Mouse (Mus musculus) heart, postnatal 4 days (tissue): Measurements from ENCODE around the gene Fam133b. TPM values are rescaled to one million over a fixed set of nuclear protein-coding genes. Genes with fewer than 3 reads are reported as not detected.
A peak's percentile ranks its signal among the peaks of the same experiment; 100 is the strongest.
"Not testable (repeated sequence)": the region's sequence is repeated elsewhere in the genome, so short reads cannot be mapped to it uniquely, and the experiment has no call there.

ENCODE experiments used
- DNase-seq: peaks from one replicate; pipeline ENCODE4 v3.0.0; 2021
- total RNA-seq, 2 experiments: library from RNA; stranded (reverse); gene quantifications; 2 replicates each; pipeline ENCODE4 v1.2.3; 2021

Fam133b gene
- total RNA-seq, 2 experiments from 2014 or later, result 23.1 to 24.3 TPM

DNA sequence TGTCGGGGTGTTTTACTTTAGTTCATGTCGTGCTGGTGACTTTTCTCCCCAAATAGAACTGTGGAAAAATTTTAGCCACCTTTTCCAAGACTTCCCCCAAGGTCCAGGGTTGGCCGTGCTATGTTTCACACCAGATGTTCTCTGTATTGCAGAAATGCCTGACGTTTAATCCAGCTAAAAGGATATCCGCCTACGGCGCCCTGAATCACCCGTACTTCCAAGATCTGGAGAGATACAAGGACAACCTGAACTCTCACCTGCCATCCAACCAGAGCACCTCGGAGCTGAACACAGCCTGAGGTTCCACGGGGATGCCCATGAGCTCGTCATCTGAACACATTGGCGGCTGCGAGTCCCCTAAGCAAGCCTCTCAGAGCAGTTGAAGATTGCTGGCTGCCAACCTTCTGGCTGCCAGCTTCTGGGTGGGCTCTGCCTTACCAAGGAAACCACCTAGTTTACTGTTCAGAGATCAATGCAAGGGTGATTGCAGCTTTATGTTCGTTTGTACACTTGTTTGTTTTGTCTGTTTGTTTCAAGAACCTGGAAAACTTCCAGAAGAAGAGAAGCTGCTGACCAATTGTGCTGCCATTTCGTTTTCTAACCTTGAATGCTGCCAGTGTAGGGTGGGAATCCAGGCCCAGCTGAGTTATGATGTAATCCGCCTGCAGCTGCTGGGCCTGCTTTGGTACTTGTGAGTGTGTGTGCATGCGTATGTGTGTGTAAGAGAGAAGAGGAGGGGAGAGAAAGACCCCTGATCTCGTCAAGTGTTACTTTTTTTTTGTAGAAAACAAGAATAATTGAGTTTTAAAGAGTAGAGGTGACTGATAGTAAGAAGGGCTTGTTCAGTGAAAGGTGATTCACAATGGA is 22.9 kb upstream of the Fam133b start:
- DNase-seq, result no peak

DNA sequence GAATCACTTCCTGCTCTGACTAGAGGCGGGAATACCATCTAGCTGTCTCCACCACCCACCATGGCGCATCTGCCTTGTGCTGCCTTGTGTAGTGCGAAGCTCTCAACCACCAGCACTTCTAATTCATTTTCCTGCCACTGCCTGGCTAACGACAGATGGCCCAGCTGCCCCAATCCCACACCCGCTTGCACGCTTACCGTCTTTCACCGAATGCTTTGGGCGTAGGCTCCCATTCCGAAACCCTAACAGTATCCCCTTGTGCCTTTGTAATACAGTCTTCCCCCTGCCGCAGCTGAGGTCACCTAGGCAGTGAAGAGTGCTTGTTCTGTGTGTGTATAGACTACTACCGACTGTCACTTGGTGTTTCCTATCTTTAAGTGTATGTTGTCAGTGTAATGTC is 21.9 kb upstream of the Fam133b start:
- DNase-seq, result no peak

DNA sequence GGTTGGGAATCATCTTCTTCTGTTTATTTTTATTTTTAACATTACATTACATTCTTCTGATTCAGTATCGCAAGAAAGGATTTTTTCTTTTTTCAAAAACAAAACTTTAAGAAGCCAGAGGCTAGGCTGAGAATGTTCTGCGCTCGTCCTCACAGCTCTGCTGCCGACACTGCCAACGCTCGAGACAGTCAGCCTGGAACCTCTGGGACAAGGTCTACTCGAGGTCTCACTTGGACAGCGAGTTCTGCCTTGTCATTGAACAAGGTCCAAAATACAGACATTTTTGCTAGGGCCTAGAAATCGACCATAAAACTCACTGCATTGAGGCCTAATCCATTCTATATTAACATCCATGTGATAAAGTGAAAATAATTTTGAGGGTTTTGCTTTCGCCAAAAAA is 20.8 kb upstream of the Fam133b start:
- no peak for DNase-seq

- DNase-seq, result no peak
Observed at GRCm38 (mm10) chr5:3527041-3527691, 16.5 kb upstream of the Fam133b start.

DNA sequence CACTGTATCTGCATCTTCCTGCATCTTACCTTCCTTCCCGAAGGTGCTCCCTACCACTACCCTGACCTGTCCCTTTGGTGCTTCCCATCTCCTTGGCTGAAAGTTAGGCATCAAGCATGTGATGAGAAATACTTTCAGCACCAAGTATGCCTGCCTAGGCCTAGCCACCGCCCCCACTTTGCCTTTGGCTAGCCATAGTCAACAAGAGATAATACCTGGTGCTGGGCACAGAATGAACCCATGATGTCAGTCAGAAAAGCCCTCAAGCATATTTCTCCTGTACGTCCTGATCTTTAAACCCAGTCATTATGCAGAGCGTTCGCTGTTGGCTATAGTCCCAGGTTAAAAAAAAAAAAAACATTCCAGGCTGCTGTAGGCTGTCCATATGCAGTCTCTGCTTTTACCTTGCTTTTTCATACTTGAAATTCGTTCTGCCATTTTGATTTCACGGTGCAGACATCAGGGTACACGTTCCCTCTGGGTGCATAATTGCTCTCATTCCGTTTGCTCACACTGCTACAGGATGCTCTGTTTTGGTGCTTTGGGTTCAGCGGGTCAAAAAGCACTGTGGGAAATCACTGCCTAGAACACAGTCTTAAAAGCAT is 13.9 kb upstream of the Fam133b start:
- no peak for DNase-seq

DNA sequence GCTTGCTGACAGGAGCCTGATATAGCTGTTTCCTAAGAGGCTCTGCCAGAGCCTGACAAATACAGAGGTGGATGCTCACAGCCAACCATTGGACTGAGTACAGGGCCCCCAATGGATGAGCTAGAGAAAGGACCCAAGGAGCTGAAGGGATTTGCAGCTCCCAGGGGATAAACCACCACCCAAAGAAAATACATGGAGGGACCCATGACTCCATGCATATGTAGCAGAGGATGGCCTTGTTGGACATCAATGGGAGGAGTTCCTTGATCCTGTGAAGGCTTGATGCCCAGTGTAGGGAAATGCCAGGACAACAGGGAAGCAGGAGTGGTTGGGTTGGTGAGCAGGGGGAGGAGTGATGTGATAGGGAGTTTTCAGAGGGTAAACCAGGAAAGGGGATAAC is 11.6 kb upstream of the Fam133b start:
- not testable (repeated sequence) for DNase-seq

- no peak for DNase-seq
Observed at GRCm38 (mm10) chr5:3536592-3537212, 6.9 kb upstream of the Fam133b start.

DNA sequence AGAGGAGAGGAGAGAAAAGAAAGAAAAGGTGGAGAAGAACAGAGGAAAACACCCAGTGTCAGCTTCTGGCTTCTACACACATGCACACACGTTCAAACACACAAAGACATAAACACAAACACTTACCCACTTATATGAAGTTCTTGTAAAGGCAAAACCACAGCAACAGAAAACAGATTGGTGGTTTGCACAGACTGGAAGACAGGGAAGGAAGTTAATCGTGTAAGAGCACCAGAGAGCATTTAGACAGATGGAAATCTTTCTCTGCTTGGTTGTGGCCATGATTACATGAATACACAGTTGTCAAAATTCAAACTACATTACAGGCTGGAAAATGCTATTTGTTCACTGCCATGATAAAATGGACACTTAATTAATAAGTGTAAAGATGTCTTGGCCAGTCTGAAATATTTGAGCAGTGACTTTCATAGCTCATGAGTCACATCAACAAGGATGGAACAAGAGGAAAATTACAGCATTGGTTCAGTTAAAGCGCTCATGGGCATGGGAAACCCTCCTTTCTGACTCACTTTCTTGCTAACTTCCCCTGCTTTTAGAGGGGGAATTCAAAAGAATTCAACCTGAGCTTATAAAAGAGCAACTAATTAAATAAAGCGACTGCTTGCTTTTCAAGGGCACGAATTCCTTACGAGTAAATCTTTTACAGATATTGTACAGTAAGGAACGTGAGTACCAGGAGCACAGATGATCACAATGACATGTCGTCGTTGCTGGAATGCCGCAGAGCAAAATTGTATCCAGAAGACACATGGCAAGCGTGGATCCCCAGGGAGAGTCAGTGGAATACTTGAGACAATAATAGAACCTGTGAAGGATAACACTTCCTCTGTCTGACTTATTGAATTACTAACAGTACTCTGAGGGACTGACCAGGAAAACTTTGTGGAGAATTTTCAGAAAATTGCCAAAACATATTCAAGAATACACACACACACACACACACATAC is 4.8 kb upstream of the Fam133b start:
- DNase-seq, result no peak

DNA sequence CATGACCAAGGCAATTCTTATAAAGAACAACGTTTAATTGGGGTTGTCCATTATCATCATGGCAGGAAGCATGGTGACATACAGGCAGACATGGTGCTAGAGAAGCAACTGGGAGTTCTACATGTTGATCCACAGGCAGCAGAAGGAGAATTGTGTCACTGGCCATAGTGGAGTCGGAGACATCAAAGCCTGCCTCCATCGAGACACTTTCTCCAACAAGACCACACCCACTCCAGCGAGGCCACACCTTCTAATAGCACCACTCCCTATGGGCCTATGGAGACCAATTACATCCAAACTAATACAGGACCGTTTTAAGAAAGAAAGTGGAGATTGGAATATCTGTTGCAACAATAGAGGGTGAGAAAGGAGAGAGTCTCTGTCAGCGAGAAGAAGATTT is 1.8 kb upstream of the Fam133b start:
- DNase-seq, result no peak

- no peak for DNase-seq
Observed at GRCm38 (mm10) chr5:3544480-3544769, 792 bp downstream of the Fam133b start.

DNA sequence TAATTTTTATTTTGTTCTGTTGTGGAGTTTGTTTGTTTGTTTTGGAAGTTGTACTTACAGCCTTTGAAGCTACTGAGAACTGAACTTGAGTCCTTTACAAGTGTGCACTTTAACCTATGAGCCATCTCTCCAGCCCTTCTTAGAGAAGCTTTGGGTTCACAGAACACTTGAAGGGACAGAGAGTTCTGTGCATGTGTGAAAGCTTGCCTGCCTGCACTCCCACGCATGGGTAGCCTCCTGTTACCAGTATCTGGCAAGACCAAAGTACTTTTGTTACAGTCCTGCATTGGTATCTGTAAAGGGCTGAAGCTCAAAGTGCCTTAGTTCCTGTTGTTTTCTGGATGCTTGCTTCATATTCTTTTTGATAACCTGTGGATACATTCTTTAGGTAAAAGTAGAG is 2.6 kb downstream of the Fam133b start:
- no peak for DNase-seq

- no peak for DNase-seq
Observed at GRCm38 (mm10) chr5:3551481-3551880, 7.8 kb downstream of the Fam133b start.

DNA sequence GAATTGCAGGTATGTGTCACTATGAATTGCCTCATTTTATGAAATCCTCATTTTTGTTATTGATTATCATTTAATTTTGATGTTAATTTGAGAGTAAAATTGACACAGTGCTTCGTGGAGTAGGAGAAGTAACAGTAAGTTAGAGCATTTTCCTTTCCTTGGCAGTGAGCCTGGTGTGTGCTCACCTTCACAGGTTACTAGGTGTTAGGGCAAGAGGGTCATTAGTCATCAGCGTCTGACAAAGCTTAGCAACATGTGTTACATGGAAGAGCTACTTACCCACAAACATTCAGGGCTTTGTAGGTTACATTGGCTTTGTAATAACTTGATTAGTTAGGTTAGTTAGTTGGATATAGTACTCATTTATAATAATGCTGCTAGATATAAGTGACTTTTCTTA is 10.6 kb downstream of the Fam133b start:
- no peak for DNase-seq

DNA sequence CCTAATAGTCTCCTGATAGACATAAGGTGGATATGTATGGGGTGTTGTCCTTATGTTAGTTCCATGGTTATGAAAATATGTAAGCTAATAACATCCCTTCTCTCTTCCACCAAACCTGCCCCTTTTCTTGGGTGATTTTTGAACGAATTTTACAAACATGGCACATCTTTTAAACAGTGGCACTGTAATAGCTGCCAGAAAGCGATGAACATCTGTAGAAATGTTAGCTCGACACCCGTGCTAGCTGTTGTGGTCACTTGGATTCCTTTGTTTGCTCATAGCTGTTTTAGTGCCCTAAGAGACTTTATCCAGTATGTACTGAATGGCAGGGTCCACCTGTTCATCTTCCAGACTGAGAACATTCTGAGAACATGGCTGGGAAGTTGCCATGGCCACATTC is 27.6 kb downstream of the Fam133b start, which contains the start of gene 1700109H08Rik:
1700109H08Rik (plus strand) TSS at position 301 of the 400 bp plus-strand sequence.
- DNase-seq, result no peak

DNA sequence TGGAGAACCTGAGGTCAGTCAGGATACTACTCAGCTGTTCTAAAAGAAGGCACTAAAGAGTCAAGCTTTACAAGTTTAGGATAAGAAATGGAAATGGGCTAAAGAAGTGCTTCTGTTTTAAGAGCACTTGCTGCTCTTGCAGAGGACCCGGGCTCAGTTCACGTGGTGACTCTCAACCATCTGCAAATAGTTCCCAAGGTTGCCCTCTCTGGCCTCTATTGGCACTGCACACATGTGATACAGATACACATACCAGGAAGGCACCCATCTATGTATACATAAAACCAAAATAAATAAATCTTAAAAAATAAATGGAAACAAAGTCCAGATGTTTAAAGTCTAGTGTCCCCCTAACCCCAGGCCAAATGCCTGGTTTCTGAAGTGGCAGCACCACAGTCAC is 31.2 kb downstream of the Fam133b start:
- no peak for DNase-seq

- no peak for DNase-seq
Observed at GRCm38 (mm10) chr5:3577939-3578338, 34.3 kb downstream of the Fam133b start.

DNA sequence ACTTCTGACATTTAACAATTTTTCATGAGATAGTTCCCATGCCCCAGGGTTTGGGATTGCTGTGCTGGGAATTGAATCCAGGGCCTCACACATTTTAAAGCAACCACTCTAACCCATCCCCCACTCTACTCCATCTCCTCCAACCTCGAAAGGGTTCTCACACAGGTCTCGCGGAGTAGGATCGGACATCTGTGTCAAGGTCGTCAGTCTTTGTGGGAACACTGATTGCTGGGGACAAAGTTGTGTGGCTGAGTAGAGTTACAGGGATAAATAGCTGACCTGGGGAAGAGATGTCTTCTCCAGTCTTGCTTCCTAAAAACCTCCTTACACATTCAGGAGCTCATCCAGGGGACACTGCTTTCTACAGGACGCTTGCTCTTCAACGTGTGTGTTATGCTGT is 35.4 kb downstream of the Fam133b start:
- DNase-seq, result no peak

- peak; percentile 95 for DNase-seq
Observed at GRCm38 (mm10) chr5:3595693-3596398, 52.2 kb downstream of the Fam133b start, which contains the start of gene Pex1. TSS of gene Pex1 (plus strand) at chr5:3596066.

DNA sequence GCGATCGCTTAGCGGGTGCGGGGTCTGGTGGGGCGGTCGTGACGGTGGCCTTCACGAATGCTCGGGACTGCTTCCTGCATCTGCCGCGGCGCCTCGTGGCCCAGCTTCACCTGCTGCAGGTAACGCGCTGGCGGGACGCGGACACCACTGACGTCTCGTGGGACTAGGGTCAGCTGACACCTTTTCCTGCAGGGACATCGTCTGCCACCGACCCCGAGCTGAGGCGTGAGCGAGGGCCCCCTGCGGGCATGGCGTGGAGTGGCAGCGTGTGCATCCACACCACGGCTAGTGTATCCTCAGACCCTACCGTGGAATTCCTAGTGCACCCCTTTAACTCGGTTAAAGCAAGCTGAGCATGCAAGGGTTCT is 52.8 kb downstream of the Fam133b start, which contains the start of gene Rbm48:
Rbm48 (minus strand) TSS at position 187 of the 368 bp plus-strand sequence.
- DNase-seq, result peak; percentile 84

GRCm38 (mm10) chr5:3597171-3597570 is 53.5 kb downstream of the Fam133b start:
- no peak for DNase-seq

DNA sequence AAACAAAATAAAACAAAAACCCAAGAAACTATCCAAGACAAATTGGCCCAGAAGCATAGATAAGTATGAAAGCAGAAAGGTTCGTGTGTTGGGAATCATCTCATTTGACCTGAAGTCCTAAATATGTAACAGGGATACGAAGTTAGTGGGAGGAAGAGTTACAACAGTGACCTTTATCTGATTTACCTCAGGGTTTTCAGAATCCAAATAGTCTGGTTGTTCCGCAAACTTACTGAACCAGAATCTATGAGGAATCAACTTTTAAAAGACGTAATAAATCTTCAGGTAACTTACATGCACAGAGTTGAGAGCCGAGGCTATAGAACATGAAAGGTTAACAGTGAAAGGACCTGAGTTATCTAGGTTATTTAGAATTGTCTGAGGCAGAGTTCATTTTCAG is 55.1 kb downstream of the Fam133b start:
- DNase-seq, result no peak
